Mouse (Mus musculus) ovary, postnatal 36 days (tissue): Measurements from ENCODE around the gene Rtf1.

Experiments
- DNase-seq: peaks from one replicate; pipeline ENCODE4 v3.0.0; 2022; ENCODE audit warnings: low spot score, mixed read lengths

Rtf1 gene

DNA sequence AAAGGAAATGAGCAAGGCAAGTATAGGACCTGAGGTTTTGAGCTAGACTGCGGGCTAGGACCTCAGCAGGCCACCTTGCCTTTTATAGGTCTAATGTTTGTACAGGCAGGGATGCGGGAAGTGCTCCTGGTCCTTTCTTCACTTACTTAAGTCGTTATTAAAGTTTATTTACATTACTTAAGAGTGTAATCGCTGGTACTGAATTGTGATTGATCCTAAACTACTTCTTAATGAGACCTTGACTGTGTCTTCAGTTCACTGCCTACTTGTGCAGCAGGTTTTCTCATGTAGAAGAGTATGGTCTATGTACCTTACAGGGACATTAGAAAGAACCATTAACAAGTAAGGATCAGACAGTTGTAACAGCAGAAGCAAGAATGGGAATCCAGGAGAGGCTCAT lies 55.9 kb downstream of the Rtf1 start:
- DNase-seq = no peak

DNA sequence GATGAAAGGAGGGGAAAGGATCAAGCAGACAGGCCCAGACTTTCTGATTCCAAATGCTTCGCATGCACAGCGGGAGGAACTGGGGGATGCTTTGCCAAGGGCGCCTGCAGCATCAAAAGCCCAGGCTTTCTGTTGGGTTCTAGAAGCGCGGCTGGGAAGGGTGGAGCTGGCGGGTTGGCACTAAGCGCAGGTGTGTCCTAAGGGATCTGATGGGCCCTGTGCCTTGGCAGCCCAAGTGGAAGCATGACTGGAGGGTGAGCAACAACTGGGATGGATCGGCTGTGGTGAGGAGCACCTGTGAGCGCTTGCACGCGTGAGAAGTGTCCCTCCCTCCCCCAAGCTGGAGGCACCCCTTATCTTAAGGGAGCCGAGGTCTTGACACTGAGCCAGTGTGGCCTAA lies 62.3 kb downstream of the Rtf1 start:
- DNase-seq = no peak

DNA sequence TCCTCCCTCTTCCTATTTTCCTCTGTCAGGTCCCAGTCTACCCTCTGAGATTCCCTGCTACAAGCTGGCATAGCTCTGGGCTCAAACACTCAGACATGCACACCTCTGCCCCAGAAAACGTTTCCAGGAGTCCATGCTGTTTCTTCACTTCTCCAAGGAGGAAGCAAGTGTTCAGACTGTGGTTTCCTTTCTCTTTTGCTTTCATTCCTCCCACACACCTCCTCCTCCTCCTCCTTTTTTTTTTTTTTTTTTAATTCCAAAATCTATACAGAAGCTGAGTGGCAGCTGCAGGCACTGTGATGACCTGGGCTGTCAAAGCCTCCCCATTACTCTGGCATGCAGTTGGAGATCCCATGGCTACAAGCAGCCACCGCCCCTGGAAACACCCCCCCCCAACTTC lies 65.7 kb downstream of the Rtf1 start:
- DNase-seq = no peak

DNA sequence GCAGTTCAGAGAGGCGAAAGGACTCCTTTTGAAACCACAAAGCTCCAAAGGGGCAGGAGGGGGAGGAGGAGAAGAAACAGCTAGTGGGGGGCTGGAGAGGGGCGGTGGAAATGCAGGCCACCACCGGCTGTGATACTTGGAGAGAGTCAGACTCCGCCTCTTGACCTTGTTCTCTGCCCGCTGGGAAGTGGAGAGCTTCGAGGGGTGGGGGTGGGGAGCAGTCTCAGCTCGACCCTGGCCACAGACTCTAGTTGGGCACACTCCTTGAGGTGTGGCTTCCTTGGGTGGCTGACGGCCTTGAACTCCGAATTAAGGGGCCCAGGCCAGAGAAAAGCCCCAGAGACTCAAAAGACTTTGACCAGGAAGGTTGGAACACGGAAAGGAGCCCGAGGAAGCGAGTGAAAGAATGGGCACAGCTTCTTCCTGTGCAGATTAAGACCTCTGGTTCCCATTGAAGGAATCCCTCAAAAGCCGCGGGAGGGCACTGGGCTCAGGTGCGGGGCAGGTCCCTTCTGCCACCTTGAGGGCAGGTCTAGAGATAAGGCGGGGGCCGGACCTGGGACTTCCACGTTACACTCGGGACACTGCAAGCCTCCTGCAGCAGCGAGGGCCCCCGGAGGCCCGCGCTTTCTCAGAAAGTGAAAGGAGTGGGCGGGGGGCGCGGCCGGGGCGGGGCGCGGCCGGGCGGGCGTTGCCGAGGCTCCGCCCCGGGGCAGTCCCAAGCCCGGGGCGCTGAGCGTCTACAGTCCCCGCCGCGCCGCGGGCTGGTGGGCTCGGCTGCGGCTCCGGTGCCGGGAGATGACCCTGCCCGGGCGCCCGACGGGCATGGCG lies 66.9 kb downstream of the Rtf1 start, which contains the start of gene Itpka:
Itpka (plus strand) TSS at position 757 of the 831 bp plus-strand sequence.
- peak; percentile 73 for DNase-seq

DNA sequence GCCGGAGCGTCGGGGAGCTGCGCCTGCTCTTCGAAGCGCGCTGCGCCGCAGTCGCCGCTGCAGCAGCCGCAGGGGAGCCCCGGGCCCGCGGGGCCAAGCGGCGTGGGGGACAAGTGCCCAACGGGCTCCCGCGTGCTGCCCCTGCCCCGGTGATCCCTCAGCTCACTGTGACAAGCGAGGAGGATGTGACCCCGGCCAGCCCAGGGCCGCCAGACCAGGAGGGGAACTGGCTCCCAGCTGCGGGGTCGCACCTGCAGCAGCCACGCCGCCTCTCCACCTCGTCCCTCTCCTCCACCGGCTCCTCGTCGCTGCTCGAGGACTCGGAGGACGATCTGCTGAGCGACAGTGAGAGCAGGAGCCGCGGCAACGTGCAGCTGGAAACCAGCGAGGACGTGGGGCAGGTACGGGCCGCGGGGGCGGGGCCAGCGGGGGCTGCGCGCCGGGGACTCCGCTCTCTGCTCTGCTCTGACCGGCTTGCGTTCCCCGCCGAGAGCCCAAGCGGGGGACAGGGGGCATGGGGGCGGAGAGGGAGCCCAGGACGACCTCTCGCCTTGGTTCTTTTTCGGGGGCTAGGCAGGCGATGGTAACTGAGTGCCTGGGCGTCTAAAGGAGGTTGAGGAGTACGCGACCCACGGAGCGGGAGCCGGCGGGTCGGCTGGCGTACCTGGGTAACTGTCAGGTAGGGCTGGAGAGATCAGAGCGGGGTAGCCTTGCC lies 67.8 kb downstream of the Rtf1 start:
- peak; percentile 56 for DNase-seq

DNA sequence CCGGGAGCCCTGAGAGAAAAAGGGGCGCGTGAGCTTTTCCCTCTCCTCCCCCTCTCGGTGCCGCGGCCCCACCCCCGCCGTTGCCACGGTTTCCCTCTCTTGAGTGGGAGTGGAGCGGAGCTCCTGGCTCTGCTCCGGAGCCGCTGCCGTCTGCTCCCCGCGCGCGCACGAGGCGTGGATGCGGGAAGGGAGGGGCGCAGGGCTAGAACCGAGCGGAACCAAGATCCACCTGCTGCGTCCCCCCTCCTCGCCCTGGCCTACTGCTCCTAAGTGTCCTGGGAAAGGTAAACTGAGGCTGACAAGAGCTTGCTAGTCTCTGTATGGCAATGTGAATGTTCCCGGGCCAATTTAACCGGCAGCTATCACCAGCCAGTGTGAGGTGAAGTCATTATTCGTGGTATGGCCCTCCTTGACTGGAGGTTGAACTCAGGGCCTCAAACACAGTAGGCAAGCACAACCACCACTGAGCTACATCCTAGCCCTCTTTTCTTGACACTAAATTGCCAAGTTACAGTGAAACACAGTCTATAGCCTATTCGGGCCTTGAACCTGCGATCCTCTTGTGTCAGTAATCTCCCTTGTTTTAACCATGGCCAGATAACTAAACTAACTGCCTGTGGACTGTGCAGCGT lies 68.4 kb downstream of the Rtf1 start:
- no peak for DNase-seq

DNA sequence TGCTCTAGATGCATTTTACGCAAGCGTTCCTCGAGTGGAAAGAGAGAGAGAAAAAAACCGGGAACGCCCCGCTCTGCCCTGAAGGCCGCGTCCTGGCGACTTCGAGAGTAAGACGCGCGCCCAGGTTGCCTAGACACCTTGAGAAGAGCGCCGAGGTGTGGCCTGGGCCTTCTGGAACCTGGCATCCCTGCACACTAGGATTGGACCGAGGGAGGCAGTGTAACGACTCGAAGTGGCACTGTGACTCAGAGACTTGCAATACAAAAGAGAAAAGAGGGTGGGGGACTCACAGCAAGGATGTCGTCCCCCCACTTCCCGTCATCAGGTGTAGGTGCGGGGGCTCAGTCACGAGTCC lies 68.9 kb downstream of the Rtf1 start:
- no peak for DNase-seq

DNA sequence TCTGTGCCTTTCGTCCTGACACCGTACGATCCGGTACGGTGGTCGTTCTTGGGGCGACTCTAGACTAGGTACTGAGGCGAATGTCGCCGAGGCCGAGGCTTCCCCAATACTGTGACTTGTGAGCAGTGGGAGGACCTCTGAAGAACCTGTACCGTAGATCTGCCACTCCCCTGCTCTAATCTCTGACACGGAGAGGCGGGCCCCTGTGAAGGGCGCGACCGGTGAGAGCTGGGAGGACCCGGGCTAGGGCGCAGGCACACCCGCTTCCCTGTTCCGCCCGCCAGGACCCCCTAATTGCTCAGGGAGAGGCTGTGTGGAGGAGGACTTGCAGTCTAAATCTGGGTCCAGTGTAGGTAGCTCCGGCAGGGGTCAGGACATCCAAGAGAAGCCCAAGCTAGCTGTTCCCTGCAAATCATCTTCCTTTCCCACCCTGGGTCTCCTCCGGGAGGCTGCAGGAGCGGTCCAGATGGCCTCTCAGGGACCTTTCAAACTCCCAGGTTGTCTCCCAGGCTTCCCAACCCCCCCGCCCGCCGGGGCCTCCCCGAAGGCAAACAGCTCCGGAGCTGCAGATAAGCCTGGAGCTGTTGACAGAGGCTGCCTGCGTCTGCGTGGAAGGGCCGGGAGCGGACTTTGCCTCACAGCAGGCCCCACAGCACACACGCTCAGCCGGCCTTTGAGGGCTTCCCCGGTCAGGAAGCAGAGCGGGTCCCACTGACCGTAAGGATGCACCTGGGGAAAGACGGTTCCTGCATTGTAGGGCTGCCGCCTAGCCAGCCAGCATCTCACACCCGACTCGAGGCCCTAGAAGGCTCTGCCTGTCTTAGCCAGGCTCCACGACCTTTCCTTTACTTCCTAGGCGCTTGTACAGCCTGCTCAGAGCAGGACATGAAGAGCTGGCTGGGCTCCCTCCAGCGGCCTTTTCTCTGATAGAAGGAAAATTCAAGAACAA lies 69.6 kb downstream of the Rtf1 start:
- peak; percentile 42 for DNase-seq

DNA sequence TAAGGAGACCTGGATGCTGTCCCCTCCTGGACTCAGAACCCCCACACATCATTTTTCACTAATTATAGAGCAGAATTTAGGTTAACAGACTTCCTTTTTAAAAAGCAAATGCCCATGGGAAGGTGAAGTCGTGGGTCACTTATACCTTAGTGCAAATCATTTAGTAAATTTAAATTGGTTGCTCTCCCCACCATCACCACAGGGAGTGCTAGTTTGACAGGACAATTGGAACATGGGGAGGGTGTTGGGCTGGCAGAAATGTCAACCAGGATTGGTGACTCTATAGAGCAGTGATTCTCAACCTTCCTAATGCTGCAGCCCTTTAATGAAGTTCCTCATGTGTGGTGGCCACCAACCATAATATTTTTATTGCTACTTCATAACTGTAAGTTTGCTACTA lies 70.4 kb downstream of the Rtf1 start:
- no peak for DNase-seq

DNA sequence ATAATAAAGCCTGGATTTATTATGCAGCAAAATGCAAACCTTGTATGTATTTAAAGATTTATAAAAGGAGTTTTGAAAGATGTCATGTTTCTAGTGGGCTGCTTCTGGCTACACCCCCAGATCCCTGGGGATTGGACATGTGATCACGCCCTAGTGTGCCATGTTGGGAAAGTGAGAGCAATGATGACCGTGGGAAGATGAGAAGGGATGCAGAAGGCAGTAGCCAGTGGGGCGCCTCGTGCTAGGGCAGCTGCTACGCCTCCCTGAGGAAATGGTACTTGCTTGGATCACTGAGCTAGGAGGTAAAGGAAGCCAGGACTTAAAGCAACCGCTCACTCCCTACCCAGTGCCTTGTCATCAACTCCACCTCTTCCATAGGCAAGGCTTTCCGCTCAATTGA lies 72.7 kb downstream of the Rtf1 start:
- no peak for DNase-seq

DNA sequence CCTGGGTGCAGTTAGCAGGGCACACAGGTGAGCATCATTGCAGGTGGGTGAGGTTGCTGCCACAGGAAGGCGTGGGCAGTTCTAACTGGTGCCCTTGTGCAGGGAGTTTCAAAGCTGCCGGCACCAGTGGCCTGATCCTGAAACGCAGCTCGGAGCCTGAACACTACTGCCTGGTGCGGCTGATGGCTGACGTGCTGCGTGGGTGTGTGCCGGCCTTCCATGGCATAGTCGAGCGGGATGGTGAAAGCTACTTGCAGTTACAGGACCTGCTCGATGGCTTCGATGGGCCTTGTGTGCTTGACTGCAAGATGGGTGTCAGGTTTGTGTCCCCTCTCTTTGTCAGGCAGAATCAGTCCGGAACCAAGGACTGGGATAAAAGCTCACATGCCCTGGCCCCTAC lies 74.4 kb downstream of the Rtf1 start:
- no peak for DNase-seq

DNA sequence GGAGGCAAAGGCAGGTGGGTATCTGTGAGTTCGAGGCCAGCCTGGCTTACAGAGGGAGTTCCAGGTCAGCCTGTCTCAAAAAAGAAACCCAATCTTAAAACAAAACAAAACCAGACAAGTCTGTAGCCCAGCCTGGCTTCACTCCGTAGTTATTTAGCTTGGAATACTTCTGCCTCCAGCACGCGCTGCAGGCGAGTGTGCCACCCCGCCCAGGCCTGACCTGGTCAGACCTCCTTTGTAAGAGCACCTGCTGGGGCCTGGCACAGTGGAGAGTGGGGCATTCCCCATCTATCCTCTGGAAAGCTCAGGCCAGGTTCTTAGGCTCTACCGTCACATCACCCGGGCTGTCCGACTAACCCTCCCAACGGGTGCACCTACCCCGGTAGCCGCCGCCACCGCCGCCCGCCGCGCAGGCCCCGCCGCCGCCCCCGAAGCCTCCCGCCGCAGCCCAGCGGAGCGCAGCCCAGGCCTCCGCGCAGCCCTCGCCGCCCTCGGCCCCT lies 82.8 kb downstream of the Rtf1 start:
- DNase-seq = no peak

DNA sequence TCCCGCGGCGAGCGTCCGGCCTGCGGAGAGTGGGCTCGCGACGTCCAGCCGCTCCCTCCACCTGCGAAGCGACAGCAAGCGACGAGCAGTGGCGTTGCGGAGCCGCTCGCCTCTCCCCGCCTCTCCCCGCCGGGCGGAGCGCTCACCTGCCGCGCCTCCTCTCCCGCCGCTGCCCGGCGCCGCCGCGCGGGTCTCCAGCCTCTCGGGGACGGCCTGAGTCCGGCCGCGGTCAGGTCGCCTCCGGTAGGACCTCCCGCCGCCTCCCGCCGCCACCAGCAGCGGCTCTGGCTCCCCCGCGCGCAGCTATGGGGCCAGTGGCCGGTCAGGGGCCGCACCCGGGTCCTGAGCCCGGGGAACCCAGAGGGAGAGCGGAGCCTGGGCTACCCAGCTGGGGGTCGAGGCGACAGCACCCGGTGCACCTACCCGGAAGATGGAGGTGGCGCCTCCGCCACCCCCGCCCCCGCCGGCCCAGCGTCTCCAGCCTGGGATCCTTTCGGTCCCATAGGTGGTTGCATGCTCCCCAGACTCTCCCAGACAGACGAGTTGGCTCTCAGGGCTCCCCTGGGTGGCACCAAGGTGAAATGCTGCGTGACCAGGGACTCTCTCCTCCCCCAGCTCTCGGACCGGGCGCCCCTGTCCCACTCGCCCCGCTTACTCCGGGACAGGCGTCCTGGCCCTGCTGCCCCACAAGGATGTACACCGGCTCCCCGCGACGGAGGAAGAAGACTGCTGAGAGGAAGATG lies 83.4 kb downstream of the Rtf1 start:
- DNase-seq = peak; percentile 43

DNA sequence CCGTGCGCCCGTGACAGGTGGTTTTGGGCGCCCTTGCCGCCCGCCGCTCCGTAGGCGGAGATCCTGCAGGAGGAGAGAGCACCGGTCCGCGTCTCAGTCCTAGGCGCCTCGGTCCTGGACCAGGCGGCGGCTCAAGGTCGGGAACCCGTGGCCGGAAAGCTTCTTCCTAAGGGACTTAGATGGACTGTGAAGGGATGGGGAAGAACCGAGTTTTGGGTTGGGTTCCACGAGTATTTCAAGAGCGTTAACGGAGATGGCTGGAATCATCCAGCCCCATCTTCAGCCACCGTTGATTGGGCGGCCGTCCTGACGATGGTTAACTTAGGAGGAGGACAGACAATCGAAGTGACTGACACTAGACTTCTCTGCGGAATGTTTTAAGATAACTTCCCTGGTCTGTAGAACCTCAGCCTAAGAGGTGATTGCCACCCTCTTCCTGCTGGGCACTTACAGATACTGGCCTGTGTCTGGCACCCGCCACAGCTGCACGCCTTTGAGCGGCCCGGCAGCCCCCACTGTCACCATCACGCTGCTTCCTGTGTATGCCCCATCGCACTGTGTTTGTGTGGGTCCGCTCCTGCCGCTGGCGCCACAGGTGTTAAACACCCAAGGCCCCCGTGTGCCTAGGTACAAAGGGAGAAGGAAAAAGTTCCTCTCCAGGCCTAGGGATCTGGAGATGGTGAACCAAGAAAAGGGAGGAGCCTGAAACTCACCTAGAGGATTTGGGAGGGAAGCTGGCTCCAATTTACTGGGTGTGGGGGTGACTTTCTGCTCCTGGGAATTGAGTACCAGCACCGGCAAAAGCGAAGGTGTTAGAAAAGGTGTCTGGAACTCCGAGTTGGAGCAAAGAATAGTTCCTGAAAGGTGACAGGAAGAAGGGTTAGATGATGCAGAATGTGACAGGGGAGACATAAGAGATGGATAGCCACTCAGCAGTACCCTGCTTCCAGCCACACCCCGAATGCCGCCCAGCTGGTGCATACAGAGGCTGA lies 84.3 kb downstream of the Rtf1 start:
- DNase-seq = no peak

DNA sequence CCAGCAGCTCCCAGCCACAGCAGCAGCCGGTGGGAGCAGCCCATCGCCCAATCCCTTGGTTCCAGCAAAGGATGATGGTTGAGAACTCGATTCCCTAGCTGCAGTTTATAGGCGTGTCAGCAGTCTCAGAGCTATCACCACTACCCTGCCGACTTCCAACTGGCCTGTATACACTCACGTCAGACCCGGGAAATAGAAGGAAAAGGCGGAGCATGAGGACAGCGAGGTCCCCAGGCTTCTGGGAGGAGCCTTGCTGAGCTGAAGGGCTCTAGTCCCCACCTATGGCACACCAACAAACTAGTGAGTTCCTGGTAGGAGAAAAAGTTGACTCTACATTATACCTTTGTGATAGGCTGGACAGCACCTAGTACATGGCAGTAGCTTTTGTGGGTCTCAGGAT lies 85.4 kb downstream of the Rtf1 start, which contains the start of gene Ltk:
Ltk (minus strand) TSS at position 181 of the 400 bp plus-strand sequence.
- no peak for DNase-seq

DNA sequence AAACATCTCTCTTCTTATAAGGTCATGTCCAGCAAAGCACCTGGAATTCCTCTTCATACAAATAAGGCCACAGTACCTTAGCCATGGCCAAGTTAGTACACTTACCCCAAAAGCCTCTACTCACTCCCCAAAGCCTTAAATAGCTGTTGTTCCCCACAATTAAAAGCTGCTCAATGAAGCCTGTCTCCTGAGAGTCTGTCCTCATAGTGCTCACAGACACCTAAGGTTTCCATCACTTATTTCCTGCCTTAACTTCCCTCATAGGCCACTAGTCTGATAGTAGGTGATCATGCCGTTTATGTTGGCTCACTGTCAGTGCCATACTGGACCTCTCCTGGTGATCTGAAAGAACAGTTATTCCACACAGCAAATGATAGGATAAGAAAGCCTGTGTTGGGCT lies 87.4 kb downstream of the Rtf1 start:
- DNase-seq = no peak

DNA sequence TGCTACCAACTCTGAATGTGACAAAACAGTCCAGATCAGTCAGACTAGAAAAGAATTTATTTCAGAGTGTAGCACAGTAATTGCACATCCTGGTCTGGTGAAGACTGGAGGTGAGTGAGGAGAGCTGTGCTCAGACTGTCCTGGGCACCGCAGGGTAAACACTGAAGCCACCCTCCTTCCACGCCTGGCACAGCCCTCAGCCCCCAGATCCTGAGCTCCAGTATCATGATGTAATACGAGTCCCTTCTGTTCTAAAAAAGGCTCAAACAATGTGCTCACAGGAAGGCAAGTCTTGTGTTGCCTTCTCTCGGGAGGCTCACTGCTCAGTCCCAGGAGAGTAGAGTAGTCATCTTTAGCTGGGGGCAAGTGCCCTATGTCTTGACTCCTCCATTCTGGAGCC lies 89.1 kb downstream of the Rtf1 start:
- no peak for DNase-seq

DNA sequence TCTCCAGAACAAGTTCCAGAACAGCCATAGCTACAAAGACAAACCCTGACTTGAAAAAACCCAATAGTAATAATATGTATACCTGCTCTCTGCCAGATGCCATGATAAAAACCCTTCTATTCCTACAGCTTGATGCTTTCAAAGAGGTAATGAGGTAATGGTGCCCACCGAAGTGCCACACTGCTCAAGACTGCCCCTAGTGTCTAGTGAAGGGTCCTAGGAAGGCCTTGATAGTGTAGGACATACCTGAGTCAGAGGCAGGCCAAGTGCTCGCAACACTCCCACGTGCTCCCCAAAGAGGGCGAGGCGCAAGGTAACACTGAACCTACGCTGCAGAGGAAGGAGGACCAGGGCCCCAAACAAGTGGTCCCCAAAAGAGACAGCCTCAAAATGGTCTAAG lies 92.4 kb downstream of the Rtf1 start:
- DNase-seq = no peak
